Mouse (Mus musculus) kidney, embryonic 16.5 days (tissue): ENCODE data around the gene Xrcc4. TPM values are rescaled to one million over a fixed set of nuclear protein-coding genes. Genes with fewer than 3 reads are reported as not detected.

Experiments used
- ATAC-seq: fragments of 200-750 bp; cut with Nextera tagmentation; 2 replicates; pipeline ENCODE4 v1.8.0; 2017; ENCODE audit warnings: moderate TSS enrichment; ENCODE audit not compliant: low FRiP score, low TSS enrichment
- H3K27ac ChIP-seq: fragments of 300-500 bp; sonication (generic); 2 replicates; pipeline ENCODE4 v1.5.1; 2014; ENCODE audit warnings: low read length
- H3K27me3 ChIP-seq: fragments of 300-500 bp; sonication (generic); 2 replicates; pipeline ENCODE4 v1.6.1; 2014; ENCODE audit warnings: low read length, control low read depth, mixed read lengths; ENCODE audit not compliant: insufficient read depth
- H3K36me3 ChIP-seq: fragments of 300-500 bp; sonication (generic); 2 replicates; pipeline ENCODE4 v1.6.1; 2014; ENCODE audit warnings: low read length, control low read depth, mixed read lengths; ENCODE audit not compliant: insufficient read depth
- H3K4me1 ChIP-seq: fragments of 300-500 bp; sonication (generic); 2 replicates; pipeline ENCODE4 v1.6.1; 2014; ENCODE audit warnings: low read length, control low read depth, mixed read lengths; ENCODE audit not compliant: insufficient read depth
- H3K4me2 ChIP-seq: fragments of 300-500 bp; sonication (generic); replicated peaks from 2 replicates; pipeline ENCODE4 v1.6.1; 2014; ENCODE audit warnings: low read depth, low read length
- H3K4me3 ChIP-seq: fragments of 300-500 bp; sonication (generic); 2 replicates; pipeline ENCODE4 v1.5.1; 2014; ENCODE audit warnings: mild to moderate bottlenecking, low read length
- H3K9ac ChIP-seq: fragments of 300-500 bp; sonication (generic); replicated peaks from 2 replicates; pipeline ENCODE4 v1.6.1; 2014; ENCODE audit warnings: low read length
- H3K9me3 ChIP-seq: fragments of 300-500 bp; sonication (generic); 2 replicates; pipeline ENCODE4 v1.6.1; 2016; ENCODE audit warnings: low read length, control low read depth
- WGBS: fragments of 180-500 bp; shearing (Covaris S2); extraction: QIAGEN DNeasy Blood & Tissue Kit; methylation state at CpG from one replicate; pipeline ENCODE4 v1.1.7; 2014; 5-methylcytosine and 5-hydroxymethylcytosine counted together
- polyA plus RNA-seq: library from polyadenylated mRNA; unstranded; fragments of >200 nt; fragmentation: Nextera tagmentation; extraction: Ambion mirVana; gene quantifications from 2 replicates; pipeline ENCODE4 v1.2.1, GENCODE M21; 2015

The Xrcc4 gene
- polyA plus RNA-seq, 1 experiment from 2014 or later, result 14.7 TPM

DNA sequence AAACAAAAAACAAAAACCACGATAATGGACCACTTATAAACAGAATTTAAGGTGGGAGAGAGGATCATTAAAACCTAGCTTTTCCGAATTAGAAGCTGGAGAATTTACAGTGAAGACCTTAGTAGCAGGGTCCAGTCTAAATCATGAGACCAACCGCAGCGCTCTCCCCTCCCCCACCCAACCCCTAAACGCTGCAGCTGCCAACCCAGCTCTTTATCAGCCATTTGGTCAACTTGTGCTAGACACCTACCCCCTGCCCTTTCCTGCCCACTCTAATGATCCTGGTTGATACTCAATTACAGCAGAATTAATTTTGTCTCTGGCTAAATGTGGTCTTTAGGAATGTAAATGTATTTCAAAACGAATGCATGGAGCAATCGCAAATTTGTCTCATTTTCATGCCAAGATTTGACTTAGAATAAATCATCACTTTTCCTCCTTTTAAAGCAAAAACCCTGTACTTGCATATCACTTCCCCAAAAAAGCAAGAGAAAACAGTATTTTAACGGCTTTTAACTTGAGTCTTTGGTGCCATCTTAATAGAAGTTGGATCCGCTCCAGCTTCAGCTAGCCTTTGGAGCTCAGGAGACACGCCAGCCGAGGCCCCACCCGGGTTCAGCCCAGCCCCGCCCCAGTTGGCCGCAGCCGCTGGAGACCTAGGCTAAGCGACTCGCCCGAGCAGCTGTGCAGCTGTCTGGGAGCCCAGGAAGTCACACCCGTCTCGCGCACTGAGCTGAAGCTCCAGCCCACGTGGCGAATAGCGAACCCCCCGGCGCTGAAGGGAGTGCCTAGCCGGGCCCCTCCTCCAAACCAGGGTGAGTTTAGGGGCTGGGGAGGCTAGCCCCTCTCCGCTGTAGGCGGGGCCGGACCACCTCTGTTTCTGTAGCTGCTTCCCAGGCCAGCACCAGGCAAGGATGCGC is 350.4 kb downstream of the Xrcc4 start:
- H3K4me3 ChIP-seq, result peak overlapping the region; percentile 71
- WGBS, result 1% methylated on average over 31 of the region's 31 CpGs
- H3K4me1 ChIP-seq, result peaks cover 22% of the 10 kb centered on the region
- peak; percentile 82 for ATAC-seq
- peak overlapping the region; percentile 92 for H3K27ac ChIP-seq
- peaks cover 10% of the 10 kb centered on the region; the same call in 1 of the 2 replicates for H3K27me3 ChIP-seq
- no peaks in the 10 kb centered on the region for H3K9me3 ChIP-seq
- H3K36me3 ChIP-seq, result no peaks in the 10 kb centered on the region
- peak overlapping the region; percentile 77 for H3K9ac ChIP-seq
- H3K4me2 ChIP-seq, result peak overlapping the region; percentile 88

- H3K27me3 ChIP-seq, result peaks cover 7% of the 10 kb centered on the region; the same call in 1 of the 2 replicates
- no peak for ATAC-seq
- H3K27ac ChIP-seq, result no peak overlapping the region
- no peaks in the 10 kb centered on the region for H3K9me3 ChIP-seq
- H3K9ac ChIP-seq, result no peak overlapping the region
- peaks cover 22% of the 10 kb centered on the region for H3K4me1 ChIP-seq
- no peaks in the 10 kb centered on the region for H3K36me3 ChIP-seq
- 31% methylated on average over 2 of the region's 2 CpGs for WGBS
- H3K4me2 ChIP-seq, result peak overlapping the region; percentile 88
- H3K4me3 ChIP-seq, result no peak overlapping the region; the same call in 1 of the 2 replicates
Observed at GRCm38 (mm10) chr13:89738275-89738674, 351.1 kb downstream of the Xrcc4 start.

GRCm38 (mm10) chr13:89735111-89735510 is 354.3 kb downstream of the Xrcc4 start:
- Histone ChIP-seq H3K9ac (no peak overlapping the region), H3K4me1 (peaks cover 18% of the 10 kb centered on the region), H3K27ac (peak overlapping the region; percentile 50; the same call in 1 of the 2 replicates), H3K9me3 (no peaks in the 10 kb centered on the region), H3K4me3 (no peak overlapping the region), H3K4me2 (no peak overlapping the region), H3K36me3 (no peaks in the 10 kb centered on the region), H3K27me3 (no peaks in the 10 kb centered on the region)
- no peak for ATAC-seq
- 58% methylated on average over 5 of the region's 5 CpGs for WGBS

DNA sequence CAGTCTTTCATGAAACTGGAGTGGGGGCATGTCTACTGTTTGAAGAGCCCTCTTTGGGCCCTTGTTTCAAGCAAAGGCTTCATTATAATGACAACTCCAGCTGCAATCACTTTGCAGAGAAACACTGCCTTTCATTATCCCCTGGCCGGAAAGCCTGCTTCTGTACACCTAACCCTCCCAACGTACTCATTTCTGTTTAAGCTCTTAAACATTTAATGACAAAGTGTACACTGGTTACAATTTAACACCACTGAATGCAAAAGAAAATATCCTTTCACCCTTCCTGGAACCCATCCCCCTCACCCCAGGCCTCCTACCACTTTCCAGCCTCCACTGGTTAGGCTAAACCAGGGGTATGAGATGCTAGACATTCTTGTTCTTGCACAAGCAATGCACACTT is 362.9 kb downstream of the Xrcc4 start:
- no peak overlapping the region for H3K4me3 ChIP-seq
- peak overlapping the region; percentile 24; the same call in 1 of the 2 replicates for H3K27ac ChIP-seq
- 66% methylated on average over 2 of the region's 2 CpGs for WGBS
- peak; percentile 65 for ATAC-seq
- H3K4me2 ChIP-seq, result no peak overlapping the region
- peaks cover 6% of the 10 kb centered on the region for H3K36me3 ChIP-seq
- no peaks in the 10 kb centered on the region for H3K27me3 ChIP-seq
- no peak overlapping the region for H3K9ac ChIP-seq
- no peaks in the 10 kb centered on the region for H3K4me1 ChIP-seq
- no peaks in the 10 kb centered on the region for H3K9me3 ChIP-seq

Other genes with a start within 250 kb of the Xrcc4 start
- 60.9 and 64.7 TPM in 2 replicates for gene Tmem167, start 485 bp downstream of the Xrcc4 start, polyA plus RNA-seq